Mouse (Mus musculus): ENCODE data around the gene Hsdl1. TPM values are rescaled to one million over a fixed set of nuclear protein-coding genes. Genes with fewer than 3 reads are reported as not detected.

Gene Hsdl1
- polyA plus RNA-seq, 1 experiment from 2014 or later, result 27.1 TPM

- no peak overlapping the region for H3K4me2 ChIP-seq (ENCODE audit: low read length)
- no peaks in the 10 kb centered on the region for H3K27me3 ChIP-seq (ENCODE audit: insufficient read depth, low read length)
- peaks cover 21% of the 10 kb centered on the region for H3K36me3 ChIP-seq (ENCODE audit: insufficient read depth, low read length)
- no peaks in the 10 kb centered on the region; the same call in 1 of the 2 replicates for H3K4me1 ChIP-seq (replicated peaks; ENCODE audit: insufficient read depth, low read length)
- TF ChIP-seq CTCF (IDR thresholded peaks at IDR 0.05; ENCODE audit: low read depth), result no peak
- 41% methylated on average over 4 of the region's 4 CpGs for WGBS
- no peak overlapping the region for H3K4me3 ChIP-seq (replicated peaks; ENCODE audit: low read depth, low read length)
- H3K9me3 ChIP-seq (replicated peaks; ENCODE audit: low read length), result no peaks in the 10 kb centered on the region
- DNase-seq (ENCODE audit: low spot score) (no peak), ATAC-seq (replicated peaks; ENCODE audit: low FRiP score, low read depth) (no peak)
- no peak overlapping the region for H3K9ac ChIP-seq (ENCODE audit: low read depth, low read length)
- H3K27ac ChIP-seq, result no peak overlapping the region
Observed at GRCm38 (mm10) chr8:119569881-119570280, 5.1 kb downstream of the Hsdl1 start.

- Histone ChIP-seq H3K4me2 (ENCODE audit: low read length) (no peak overlapping the region), H3K27ac (no peak overlapping the region), H3K9me3 (replicated peaks; ENCODE audit: low read length) (no peaks in the 10 kb centered on the region), H3K4me1 (replicated peaks; ENCODE audit: insufficient read depth, low read length) (no peaks in the 10 kb centered on the region), H3K4me3 (replicated peaks; ENCODE audit: low read depth, low read length) (no peak overlapping the region), H3K9ac (ENCODE audit: low read depth, low read length) (no peak overlapping the region), H3K27me3 (ENCODE audit: insufficient read depth, low read length) (no peaks in the 10 kb centered on the region), H3K36me3 (ENCODE audit: insufficient read depth, low read length) (peaks cover 28% of the 10 kb centered on the region)
- no peak for DNase-seq (ENCODE audit: low spot score)
- no peak for ATAC-seq (replicated peaks; ENCODE audit: low FRiP score, low read depth)
- TF ChIP-seq CTCF (IDR thresholded peaks at IDR 0.05; ENCODE audit: low read depth), result no peak
- WGBS, result 78% methylated on average over 7 of the region's 7 CpGs
Observed at GRCm38 (mm10) chr8:119568951-119569350, 6.0 kb downstream of the Hsdl1 start.

- DNase-seq (ENCODE audit: low spot score) (no peak), ATAC-seq (replicated peaks; ENCODE audit: low FRiP score, low read depth) (no peak)
- H3K4me1 ChIP-seq (replicated peaks; ENCODE audit: insufficient read depth, low read length), result no peaks in the 10 kb centered on the region
- H3K9me3 ChIP-seq (replicated peaks; ENCODE audit: low read length), result no peaks in the 10 kb centered on the region
- no peak overlapping the region for H3K9ac ChIP-seq (ENCODE audit: low read depth, low read length)
- no peak overlapping the region for H3K4me3 ChIP-seq (replicated peaks; ENCODE audit: low read depth, low read length)
- TF ChIP-seq CTCF (IDR thresholded peaks at IDR 0.05; ENCODE audit: low read depth), result no peak
- no peak overlapping the region for H3K4me2 ChIP-seq (ENCODE audit: low read length)
- no peaks in the 10 kb centered on the region for H3K27me3 ChIP-seq (ENCODE audit: insufficient read depth, low read length)
- WGBS, result 80% methylated on average over 9 of the region's 9 CpGs
- H3K36me3 ChIP-seq (ENCODE audit: insufficient read depth, low read length), result peaks cover 33% of the 10 kb centered on the region
- H3K27ac ChIP-seq, result no peak overlapping the region
Observed at GRCm38 (mm10) chr8:119568251-119568650, 6.7 kb downstream of the Hsdl1 start.

- H3K4me2 ChIP-seq (ENCODE audit: low read length), result no peak overlapping the region
- 77% methylated on average over 11 of the region's 11 CpGs for WGBS
- H3K4me1 ChIP-seq (replicated peaks; ENCODE audit: insufficient read depth, low read length), result no peaks in the 10 kb centered on the region
- no peak for TF ChIP-seq CTCF (IDR thresholded peaks at IDR 0.05; ENCODE audit: low read depth)
- DNase-seq (ENCODE audit: low spot score) (no peak), ATAC-seq (replicated peaks; ENCODE audit: low FRiP score, low read depth) (no peak)
- H3K27me3 ChIP-seq (ENCODE audit: insufficient read depth, low read length), result no peaks in the 10 kb centered on the region
- peaks cover 42% of the 10 kb centered on the region for H3K36me3 ChIP-seq (ENCODE audit: insufficient read depth, low read length)
- H3K9ac ChIP-seq (ENCODE audit: low read depth, low read length), result no peak overlapping the region
- no peak overlapping the region for H3K4me3 ChIP-seq (replicated peaks; ENCODE audit: low read depth, low read length)
- H3K9me3 ChIP-seq (replicated peaks; ENCODE audit: low read length), result no peaks in the 10 kb centered on the region
- H3K27ac ChIP-seq, result no peak overlapping the region
Observed at GRCm38 (mm10) chr8:119566367-119566766, 8.6 kb downstream of the Hsdl1 start.

- peaks cover 42% of the 10 kb centered on the region for H3K36me3 ChIP-seq (ENCODE audit: insufficient read depth, low read length)
- ATAC-seq (replicated peaks; ENCODE audit: low FRiP score, low read depth) (no peak), DNase-seq (ENCODE audit: low spot score) (no peak)
- no peak overlapping the region for H3K27ac ChIP-seq
- no peak overlapping the region for H3K9ac ChIP-seq (ENCODE audit: low read depth, low read length)
- no peaks in the 10 kb centered on the region for H3K27me3 ChIP-seq (ENCODE audit: insufficient read depth, low read length)
- H3K4me3 ChIP-seq (replicated peaks; ENCODE audit: low read depth, low read length), result no peak overlapping the region
- no peak overlapping the region for H3K4me2 ChIP-seq (ENCODE audit: low read length)
- H3K4me1 ChIP-seq (replicated peaks; ENCODE audit: insufficient read depth, low read length), result 0 out of 2 replicates have a peak, but pooled peaks cover 3% of the 10 kb centered on the region
- no peak for TF ChIP-seq CTCF (IDR thresholded peaks at IDR 0.05; ENCODE audit: low read depth)
- H3K9me3 ChIP-seq (replicated peaks; ENCODE audit: low read length), result no peaks in the 10 kb centered on the region
- 90% methylated on average over 14 of the region's 14 CpGs for WGBS
Observed at GRCm38 (mm10) chr8:119563849-119564251, 11.1 kb downstream of the Hsdl1 start.

- Histone ChIP-seq H3K4me2 (ENCODE audit: low read length) (peak overlapping the region; percentile 43; the same call in 1 of the 2 replicates), H3K27ac (peak overlapping the region; percentile 58; the same call in 1 of the 2 replicates), H3K9ac (ENCODE audit: low read depth, low read length) (peak overlapping the region; percentile 46; the same call in 1 of the 2 replicates), H3K9me3 (replicated peaks; ENCODE audit: low read length) (no peaks in the 10 kb centered on the region), H3K4me1 (replicated peaks; ENCODE audit: insufficient read depth, low read length) (peaks cover 3% of the 10 kb centered on the region; the same call in 1 of the 2 replicates), H3K36me3 (ENCODE audit: insufficient read depth, low read length) (peaks cover 19% of the 10 kb centered on the region; the same call in 1 of the 2 replicates), H3K4me3 (replicated peaks; ENCODE audit: low read depth, low read length) (0 out of 2 replicates have a peak overlapping the region, but pooled peaks have one; percentile 75), H3K27me3 (ENCODE audit: insufficient read depth, low read length) (no peaks in the 10 kb centered on the region)
- DNase-seq (ENCODE audit: low spot score) (no peak), ATAC-seq (replicated peaks; ENCODE audit: low FRiP score, low read depth) (no peak)
- WGBS, result 95% methylated on average over 6 of the region's 6 CpGs
- TF ChIP-seq CTCF (IDR thresholded peaks at IDR 0.05; ENCODE audit: low read depth), result no peak
Observed at GRCm38 (mm10) chr8:119559402-119559720, 15.6 kb downstream of the Hsdl1 start.

All from kidney, postnatal 0 days (tissue).